Mouse (Mus musculus) left cerebral cortex, adult 2 months (tissue): ENCODE measurements at regions not wholly inside any gene's neighbourhood (a gene's known extent, or its start where the extent isn't known, plus 50 kb on each side); places are given as distances from the start of the nearest gene placed in this dataset.

Experiments used
- DNase-seq, 2 experiments: peaks; one replicate each; pipeline ENCODE4 v3.0.0; 2021 to 2022; ENCODE audit warnings: low spot score in 2 of 2, mixed read lengths in 1 of 2; ENCODE audit errors: extremely low spot score in 1 of 2
- H3K27ac ChIP-seq: fragments of 200-600 bp; 2 replicates; pipeline ENCODE4 v1.8.1; 2022
- H3K4me3 ChIP-seq: fragments of 200-600 bp; 2 replicates; pipeline ENCODE4 v1.8.1; 2022
- CTCF ChIP-seq: fragments of 200-600 bp; IDR thresholded peaks from 2 replicates; pipeline ENCODE4 v1.8.1; 2022; ENCODE audit warnings: antibody characterized with exemption, mild to moderate bottlenecking, moderate library complexity
- intact Hi-C: fragments of 180-260 bp; cut with DNase I; formaldehyde crosslinking; loops from one replicate; pipeline ENCODE4 v1.15.1; 2025

- DNase-seq: no peak
- intact Hi-C loops: no loop called here
- no peak overlapping the region for H3K4me3 ChIP-seq
- no peak for TF ChIP-seq CTCF
- H3K27ac ChIP-seq: no peak overlapping the region
These were observed 114.4 kb upstream of the Vegfc start for GRCm38 (mm10) chr8:53962993-53963392.

- intact Hi-C loops: no loop called here
- TF ChIP-seq CTCF: no peak
- H3K27ac ChIP-seq: no peak overlapping the region
- no peak for DNase-seq
- H3K4me3 ChIP-seq: no peak overlapping the region
These were observed 93.1 kb upstream of the Vegfc start for GRCm38 (mm10) chr8:53984296-53984695.

- intact Hi-C loops: no loop called here
- no peak for TF ChIP-seq CTCF
- H3K4me3 ChIP-seq: no peak overlapping the region
- DNase-seq: no peak
- H3K27ac ChIP-seq: no peak overlapping the region
These were observed 91.7 kb upstream of the Vegfc start for GRCm38 (mm10) chr8:53985685-53986084.

- Histone ChIP-seq H3K4me3 (no peak overlapping the region), H3K27ac (no peak overlapping the region)
- intact Hi-C loops: no loop called here
- DNase-seq: no peak
- TF ChIP-seq CTCF: no peak
These were observed 83.2 kb upstream of the Vegfc start for GRCm38 (mm10) chr8:53994208-53994607.

GRCm38 (mm10) chr8:53997461-53997860 lies 79.9 kb upstream of the Vegfc start:
- TF ChIP-seq CTCF: no peak
- intact Hi-C loops: no loop called here
- H3K4me3 ChIP-seq: no peak overlapping the region
- H3K27ac ChIP-seq: no peak overlapping the region
- DNase-seq: no peak

- intact Hi-C loops: no loop called here
- no peak for DNase-seq
- TF ChIP-seq CTCF: no peak
- no peak overlapping the region for H3K27ac ChIP-seq
- H3K4me3 ChIP-seq: no peak overlapping the region
These were observed 74.5 kb upstream of the Vegfc start for GRCm38 (mm10) chr8:54002948-54003347.

GRCm38 (mm10) chr8:54014096-54014495 lies 63.3 kb upstream of the Vegfc start:
- H3K27ac ChIP-seq: no peak overlapping the region
- no peak overlapping the region for H3K4me3 ChIP-seq
- TF ChIP-seq CTCF: no peak
- intact Hi-C loops: no loop called here
- DNase-seq: no peak

- H3K4me3 ChIP-seq: no peak overlapping the region
- TF ChIP-seq CTCF: no peak
- intact Hi-C loops: no loop called here
- no peak for DNase-seq
- no peak overlapping the region for H3K27ac ChIP-seq
These were observed 58.8 kb upstream of the Vegfc start for GRCm38 (mm10) chr8:54018535-54019165.
